Mouse (Mus musculus): ENCODE measurements at regions not wholly inside any gene's neighbourhood (a gene's known extent, or its start where the extent isn't known, plus 50 kb on each side); places are given as distances from the start of the nearest gene placed in this dataset.

- H3K4me3 ChIP-seq (replicated peaks; ENCODE audit: low read length) = no peak overlapping the region
- H3K27me3 ChIP-seq (replicated peaks; ENCODE audit: control insufficient read depth, insufficient read depth, low read length) = no peaks in the 10 kb centered on the region
- H3K4me2 ChIP-seq (ENCODE audit: low read length) = no peak overlapping the region
- H3K36me3 ChIP-seq (ENCODE audit: control insufficient read depth, insufficient read depth) = no peaks in the 10 kb centered on the region
- peak; percentile 36; the same call in 1 of the 2 replicates for ATAC-seq
- no peaks in the 10 kb centered on the region; the same call in 1 of the 2 replicates for H3K4me1 ChIP-seq (replicated peaks; ENCODE audit: control insufficient read depth, insufficient read depth, low read length)
- no peak overlapping the region for H3K27ac ChIP-seq (ENCODE audit: low read length)
- no peaks in the 10 kb centered on the region for H3K9me3 ChIP-seq (ENCODE audit: control insufficient read depth, low read length)
- no peak overlapping the region for H3K9ac ChIP-seq (replicated peaks; ENCODE audit: low read depth, low read length)
- 59% methylated on average over 4 of the region's 4 CpGs for WGBS
Measured at GRCm38 (mm10) chr15:36345413-36345812, 662.2 kb downstream of the Zfp706 start.

- WGBS = 90% methylated on average over 5 of the region's 5 CpGs
- no peak for ATAC-seq
- Histone ChIP-seq H3K9ac (replicated peaks; ENCODE audit: low read depth, low read length) (no peak overlapping the region), H3K4me1 (replicated peaks; ENCODE audit: control insufficient read depth, insufficient read depth, low read length) (no peaks in the 10 kb centered on the region; the same call in 1 of the 2 replicates), H3K27ac (ENCODE audit: low read length) (no peak overlapping the region), H3K27me3 (replicated peaks; ENCODE audit: control insufficient read depth, insufficient read depth, low read length) (no peaks in the 10 kb centered on the region), H3K36me3 (ENCODE audit: control insufficient read depth, insufficient read depth) (no peaks in the 10 kb centered on the region), H3K9me3 (ENCODE audit: control insufficient read depth, low read length) (no peaks in the 10 kb centered on the region), H3K4me3 (replicated peaks; ENCODE audit: low read length) (no peak overlapping the region), H3K4me2 (ENCODE audit: low read length) (no peak overlapping the region)
Measured at GRCm38 (mm10) chr15:36339971-36340550, 667.5 kb downstream of the Zfp706 start.

GRCm38 (mm10) chr15:36338766-36339165, 668.8 kb downstream of the Zfp706 start:
- WGBS = 96% methylated on average over 2 of the region's 2 CpGs
- no peak for ATAC-seq

GRCm38 (mm10) chr15:36336857-36337256, 670.7 kb downstream of the Zfp706 start:
- Histone ChIP-seq H3K9ac (replicated peaks; ENCODE audit: low read depth, low read length) (no peak overlapping the region), H3K4me2 (ENCODE audit: low read length) (no peak overlapping the region), H3K36me3 (ENCODE audit: control insufficient read depth, insufficient read depth) (no peaks in the 10 kb centered on the region), H3K4me1 (replicated peaks; ENCODE audit: control insufficient read depth, insufficient read depth, low read length) (no peaks in the 10 kb centered on the region; the same call in 1 of the 2 replicates), H3K27me3 (replicated peaks; ENCODE audit: control insufficient read depth, insufficient read depth, low read length) (no peaks in the 10 kb centered on the region), H3K27ac (ENCODE audit: low read length) (no peak overlapping the region), H3K9me3 (ENCODE audit: control insufficient read depth, low read length) (no peaks in the 10 kb centered on the region), H3K4me3 (replicated peaks; ENCODE audit: low read length) (no peak overlapping the region)
- ATAC-seq = no peak
- WGBS = 71% methylated on average over 2 of the region's 2 CpGs

More at GRCm38 (mm10) chr15:36338766-36339165, 668.8 kb downstream of the Zfp706 start:
- no peaks in the 10 kb centered on the region; the same call in 1 of the 2 replicates for H3K4me1 ChIP-seq (replicated peaks; ENCODE audit: control insufficient read depth, insufficient read depth, low read length)
- no peaks in the 10 kb centered on the region for H3K36me3 ChIP-seq (ENCODE audit: control insufficient read depth, insufficient read depth)
- no peak overlapping the region for H3K27ac ChIP-seq (ENCODE audit: low read length)
- no peaks in the 10 kb centered on the region for H3K9me3 ChIP-seq (ENCODE audit: control insufficient read depth, low read length)
- H3K27me3 ChIP-seq (replicated peaks; ENCODE audit: control insufficient read depth, insufficient read depth, low read length) = no peaks in the 10 kb centered on the region
- no peak overlapping the region for H3K4me2 ChIP-seq (ENCODE audit: low read length)
- H3K4me3 ChIP-seq (replicated peaks; ENCODE audit: low read length) = no peak overlapping the region
- H3K9ac ChIP-seq (replicated peaks; ENCODE audit: low read depth, low read length) = no peak overlapping the region

- Histone ChIP-seq H3K27me3 (replicated peaks; ENCODE audit: control insufficient read depth, insufficient read depth, low read length) (no peaks in the 10 kb centered on the region), H3K9ac (replicated peaks; ENCODE audit: low read depth, low read length) (no peak overlapping the region), H3K4me1 (replicated peaks; ENCODE audit: control insufficient read depth, insufficient read depth, low read length) (no peaks in the 10 kb centered on the region), H3K4me2 (ENCODE audit: low read length) (no peak overlapping the region), H3K36me3 (ENCODE audit: control insufficient read depth, insufficient read depth) (no peaks in the 10 kb centered on the region), H3K4me3 (replicated peaks; ENCODE audit: low read length) (no peak overlapping the region), H3K27ac (ENCODE audit: low read length) (no peak overlapping the region), H3K9me3 (ENCODE audit: control insufficient read depth, low read length) (no peaks in the 10 kb centered on the region)
- no peak for ATAC-seq
- 71% methylated on average over 2 of the region's 2 CpGs for WGBS
Measured at GRCm38 (mm10) chr15:36335116-36335515, 672.5 kb downstream of the Zfp706 start.

- Histone ChIP-seq H3K27ac (ENCODE audit: low read length) (no peak overlapping the region), H3K4me1 (replicated peaks; ENCODE audit: control insufficient read depth, insufficient read depth, low read length) (no peaks in the 10 kb centered on the region), H3K27me3 (replicated peaks; ENCODE audit: control insufficient read depth, insufficient read depth, low read length) (no peaks in the 10 kb centered on the region), H3K36me3 (ENCODE audit: control insufficient read depth, insufficient read depth) (no peaks in the 10 kb centered on the region), H3K9ac (replicated peaks; ENCODE audit: low read depth, low read length) (no peak overlapping the region), H3K4me2 (ENCODE audit: low read length) (no peak overlapping the region), H3K9me3 (ENCODE audit: control insufficient read depth, low read length) (no peaks in the 10 kb centered on the region), H3K4me3 (replicated peaks; ENCODE audit: low read length) (no peak overlapping the region)
- no peak for ATAC-seq
- WGBS = 91% methylated on average over 9 of the region's 9 CpGs
Measured at GRCm38 (mm10) chr15:36334436-36335113, 673.0 kb downstream of the Zfp706 start.

DNA sequence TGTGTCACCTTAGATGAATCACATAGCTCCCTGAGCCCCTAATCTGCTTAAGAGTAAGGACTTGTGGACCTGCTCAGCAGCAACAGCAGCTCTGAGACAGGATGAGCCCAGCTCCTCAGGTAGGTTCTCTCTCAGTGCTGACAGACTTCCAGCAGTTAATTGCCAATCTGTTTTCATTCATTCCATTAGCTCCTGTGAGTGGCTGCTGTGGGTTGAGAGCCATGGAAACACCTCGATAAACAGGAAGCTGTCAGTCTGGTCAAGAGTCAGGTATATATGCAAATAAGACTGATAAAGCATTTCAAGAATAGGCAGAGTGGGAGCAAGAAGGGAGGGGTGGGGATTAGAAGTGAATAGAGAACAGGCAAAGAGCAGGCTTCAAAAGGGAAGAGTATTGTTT, 673.7 kb downstream of the Zfp706 start:
- no peak overlapping the region for H3K27ac ChIP-seq (ENCODE audit: low read length)

GRCm38 (mm10) chr15:36333265-36333664, 674.3 kb downstream of the Zfp706 start:
- H3K27ac ChIP-seq (ENCODE audit: low read length) = no peak overlapping the region
- H3K4me2 ChIP-seq (ENCODE audit: low read length) = no peak overlapping the region
- ATAC-seq = no peak
- H3K9ac ChIP-seq (replicated peaks; ENCODE audit: low read depth, low read length) = no peak overlapping the region
- H3K9me3 ChIP-seq (ENCODE audit: control insufficient read depth, low read length) = no peaks in the 10 kb centered on the region
- H3K4me1 ChIP-seq (replicated peaks; ENCODE audit: control insufficient read depth, insufficient read depth, low read length) = no peaks in the 10 kb centered on the region
- H3K27me3 ChIP-seq (replicated peaks; ENCODE audit: control insufficient read depth, insufficient read depth, low read length) = no peaks in the 10 kb centered on the region
- H3K36me3 ChIP-seq (ENCODE audit: control insufficient read depth, insufficient read depth) = no peaks in the 10 kb centered on the region
- H3K4me3 ChIP-seq (replicated peaks; ENCODE audit: low read length) = no peak overlapping the region
- WGBS = 81% methylated on average over 3 of the region's 3 CpGs

More for the DNA sequence above, 673.7 kb downstream of the Zfp706 start:
- Histone ChIP-seq H3K27me3 (replicated peaks; ENCODE audit: control insufficient read depth, insufficient read depth, low read length) (no peaks in the 10 kb centered on the region), H3K36me3 (ENCODE audit: control insufficient read depth, insufficient read depth) (no peaks in the 10 kb centered on the region), H3K4me1 (replicated peaks; ENCODE audit: control insufficient read depth, insufficient read depth, low read length) (no peaks in the 10 kb centered on the region), H3K9me3 (ENCODE audit: control insufficient read depth, low read length) (no peaks in the 10 kb centered on the region), H3K4me2 (ENCODE audit: low read length) (no peak overlapping the region), H3K9ac (replicated peaks; ENCODE audit: low read depth, low read length) (no peak overlapping the region), H3K4me3 (replicated peaks; ENCODE audit: low read length) (no peak overlapping the region)
- WGBS = 83% methylated on average over 1 of the region's 1 CpGs
- ATAC-seq = no peak
